Mouse (Mus musculus) ES-Bruce4 (cell line): ENCODE measurements around the gene H2-M5.

Experiments
- CTCF ChIP-seq: IDR thresholded peaks from one replicate; pipeline ENCODE4 v1.8.1; 2011; ENCODE audit warnings: low read depth, low read length
- EP300 ChIP-seq: IDR thresholded peaks from 2 replicates; pipeline ENCODE4 v1.6.1; 2011; ENCODE audit warnings: low read depth, low read length; ENCODE audit not compliant: insufficient read depth
- POLR2A ChIP-seq: IDR thresholded peaks from one replicate; pipeline ENCODE4 v1.8.1; 2011; ENCODE audit warnings: low read length; ENCODE audit not compliant: insufficient read depth

DNA sequence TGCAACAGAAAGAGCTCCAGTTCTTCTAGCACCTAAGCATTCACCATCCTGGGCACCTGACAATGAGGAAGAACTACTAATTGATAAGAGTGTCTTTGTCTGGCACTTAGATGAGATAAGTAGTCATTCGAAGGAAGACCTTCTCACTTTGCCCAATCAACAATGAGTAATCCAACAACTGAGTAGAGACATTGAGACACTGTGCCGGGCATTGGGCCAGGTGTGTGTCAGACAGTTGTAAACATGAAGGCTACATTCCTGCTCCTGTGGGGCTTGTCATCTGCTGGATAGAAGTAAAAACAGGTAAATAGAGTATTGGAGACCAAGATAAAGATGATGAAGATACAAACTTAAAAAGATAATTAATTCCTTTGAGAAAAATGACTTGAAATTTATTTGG lies 51.3 kb downstream of the H2-M5 start:
- no peak for TF ChIP-seq CTCF
- TF ChIP-seq POLR2A = no peak
- TF ChIP-seq EP300 = no peak
